Mouse (Mus musculus): ENCODE data around the gene Pls3.
"Not testable (repeated sequence)": the region's sequence is repeated elsewhere in the genome, so short reads cannot be mapped to it uniquely, and the experiment has no call there.

Pls3 gene

GRCm38 (mm10) chrX:75777461-75777860 is 97.5 kb downstream of the Pls3 start:
- peak; percentile 45 for DNase-seq (ENCODE audit: low read depth, low spot score)

- no peak for DNase-seq (ENCODE audit: low read depth, low spot score)
These were observed 110.1 kb downstream of the Pls3 start for GRCm38 (mm10) chrX:75764794-75765328.

GRCm38 (mm10) chrX:75764135-75764793 is 110.7 kb downstream of the Pls3 start:
- DNase-seq (ENCODE audit: low read depth, low spot score) = peak; percentile 77

GRCm38 (mm10) chrX:75759461-75759860 is 115.5 kb downstream of the Pls3 start:
- DNase-seq (ENCODE audit: low read depth, low spot score) = not testable (repeated sequence)

GRCm38 (mm10) chrX:75759036-75759435 is 115.9 kb downstream of the Pls3 start:
- peak; percentile 59 for DNase-seq (ENCODE audit: low read depth, low spot score)

DNA sequence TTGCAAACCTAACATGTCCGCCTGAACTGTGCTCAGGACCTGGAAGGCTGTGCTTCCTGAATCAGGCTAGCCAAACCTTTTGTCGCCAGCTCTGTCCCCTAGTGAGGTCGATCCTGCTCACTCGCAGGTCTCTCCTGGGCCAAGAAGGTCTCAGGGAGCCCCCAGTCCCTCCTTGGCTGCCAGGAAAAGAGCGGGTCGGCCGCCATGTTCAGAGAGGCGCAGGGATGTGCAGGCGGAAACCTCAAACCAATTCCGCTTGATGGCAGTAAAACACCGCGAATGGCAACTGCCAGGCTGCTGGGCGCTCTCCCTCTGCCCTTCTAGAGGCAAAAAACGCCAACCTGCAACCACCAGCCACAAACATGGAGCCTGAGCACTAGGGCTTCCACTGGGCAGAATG is 117.0 kb downstream of the Pls3 start:
- DNase-seq (ENCODE audit: low read depth, low spot score) = peak; percentile 23

GRCm38 (mm10) chrX:75754531-75754930 is 120.5 kb downstream of the Pls3 start:
- DNase-seq (ENCODE audit: low read depth, low spot score) = not testable (repeated sequence)

DNA sequence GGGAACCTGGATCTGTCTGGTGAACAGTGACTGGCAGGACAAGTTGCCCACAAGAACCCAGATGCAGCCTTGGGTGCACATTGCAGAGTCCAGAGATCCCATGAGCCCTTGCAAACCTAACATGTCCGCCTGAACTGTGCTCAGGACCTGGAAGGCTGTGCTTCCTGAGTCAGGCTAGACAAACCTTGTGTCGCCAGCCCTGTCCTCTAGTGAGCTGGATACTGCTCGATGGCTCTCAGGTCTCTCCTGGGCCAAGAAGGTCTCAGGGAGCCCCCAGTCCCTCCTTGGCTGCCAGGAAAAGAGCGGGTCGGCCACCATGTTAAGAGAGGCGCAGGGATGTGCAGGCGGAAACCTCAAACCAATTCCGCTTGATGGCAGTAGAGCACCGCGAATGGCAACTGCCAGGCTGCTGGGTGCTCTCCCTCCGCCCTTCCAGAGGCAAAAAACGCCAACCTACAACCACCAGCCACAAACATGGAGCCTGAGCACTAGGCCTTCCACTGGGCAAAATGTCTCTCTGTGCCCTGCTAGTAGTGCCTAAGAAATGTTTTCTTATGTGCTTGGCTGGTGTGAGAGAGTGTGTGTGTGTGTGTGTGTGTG is 124.8 kb downstream of the Pls3 start:
- DNase-seq (ENCODE audit: low read depth, low spot score) = not testable (repeated sequence)

DNA sequence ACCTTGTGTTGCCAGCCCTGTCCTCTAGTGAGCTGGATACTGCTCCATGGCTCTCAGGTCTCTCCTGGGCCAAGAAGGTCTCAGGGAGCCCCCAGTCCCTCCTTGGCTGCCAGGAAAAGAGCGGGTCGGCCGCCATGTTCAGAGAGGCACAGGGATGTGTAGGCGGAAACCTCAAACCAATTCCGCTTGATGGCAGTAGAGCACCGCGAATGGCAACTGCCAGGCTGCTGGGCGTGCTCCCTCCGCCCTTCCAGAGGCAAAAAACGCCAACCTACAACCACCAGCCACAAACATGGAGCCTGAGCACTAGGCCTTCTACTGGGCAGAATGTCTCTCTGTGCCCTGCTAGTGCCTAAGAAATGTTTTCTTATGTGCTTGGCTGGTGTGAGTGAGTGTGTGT is 125.7 kb downstream of the Pls3 start:
- DNase-seq (ENCODE audit: low read depth, low spot score) = not testable (repeated sequence)

DNA sequence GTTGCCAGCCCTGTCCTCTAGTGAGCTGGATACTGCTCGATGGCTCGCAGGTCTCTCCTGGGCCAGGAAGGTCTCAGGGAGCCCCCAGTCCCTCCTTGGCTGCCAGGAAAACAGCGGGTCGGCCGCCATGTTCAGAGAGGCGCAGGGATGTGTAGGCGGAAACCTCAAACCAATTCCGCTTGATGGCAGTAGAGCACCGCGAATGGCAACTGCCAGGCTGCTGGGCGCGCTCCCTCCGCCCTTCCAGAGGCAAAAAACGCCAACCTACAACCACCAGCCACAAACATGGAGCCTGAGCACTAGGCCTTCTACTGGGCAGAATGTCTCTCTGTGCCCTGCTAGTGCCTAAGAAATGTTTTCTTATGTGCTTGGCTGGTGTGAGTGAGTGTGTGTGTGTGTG is 130.5 kb downstream of the Pls3 start:
- peak; percentile 91 for DNase-seq (ENCODE audit: low read depth, low spot score)

DNA sequence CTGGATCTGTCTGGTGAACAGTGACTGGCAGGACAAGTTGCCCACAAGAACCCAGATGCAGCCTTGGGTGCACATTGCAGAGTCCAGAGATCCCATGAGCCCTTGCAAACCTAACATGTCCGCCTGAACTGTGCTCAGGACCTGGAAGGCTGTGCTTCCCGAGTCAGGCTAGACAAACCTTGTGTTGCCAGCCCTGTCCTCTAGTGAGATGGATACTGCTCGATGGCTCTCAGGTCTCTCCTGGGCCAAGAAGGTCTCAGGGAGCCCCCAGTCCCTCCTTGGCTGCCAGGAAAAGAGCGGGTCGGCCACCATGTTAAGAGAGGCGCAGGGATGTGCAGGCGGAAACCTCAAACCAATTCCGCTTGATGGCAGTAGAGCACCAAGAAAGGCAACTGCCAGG is 135.5 kb downstream of the Pls3 start:
- DNase-seq (ENCODE audit: low read depth, low spot score) = not testable (repeated sequence)
